8 mouse cellular contexts compared by ENCODE assay signal in genomic region chr11:97660734-97661647, GRCm38 (mm10). TPM values are rescaled to one million over a fixed set of nuclear protein-coding genes. Genes with fewer than 3 reads are reported as not detected.
DNase-seq lines count a peak whose midpoint lies in the region; ATAC-seq and TF ChIP-seq lines count a peak whose summit lies in the region.

No protein-coding gene starts in this region.

- H3K27ac ChIP-seq in embryonic facial prominence, embryonic 14.5 days (replicated peaks; ENCODE audit: low read depth, low read length), result no peak overlapping the region; the same call in 1 of the 2 replicates
- H3K27ac ChIP-seq in limb, embryonic 10.5 days, result peak overlapping the region; percentile 90; the same call in 1 of the 2 replicates
- no peak overlapping the region for H3K27ac ChIP-seq in neural tube, embryonic 15.5 days (replicated peaks)

- no peak for ATAC-seq in embryonic facial prominence, embryonic 14.5 days (ENCODE audit: low read depth)
- ATAC-seq in neural tube, embryonic 15.5 days (ENCODE audit: low FRiP score), result no peak

- TF ChIP-seq CTCF in lung, adult 2 months (IDR thresholded peaks at IDR 0.05; ENCODE audit: insufficient read depth, low read length), result no peak

- peaks cover 18% of the 10 kb centered on the region for H3K27me3 ChIP-seq in embryonic facial prominence, embryonic 14.5 days (replicated peaks; ENCODE audit: control insufficient read depth, insufficient read depth, low read length)
- H3K27me3 ChIP-seq in limb, embryonic 10.5 days (ENCODE audit: low read depth, poor library complexity, severe bottlenecking), result peaks cover 15% of the 10 kb centered on the region
- H3K27me3 ChIP-seq in neural tube, embryonic 15.5 days (replicated peaks), result peaks cover 19% of the 10 kb centered on the region

- DNase-seq in lung, adult 2 months, result no peak
- no peak for DNase-seq in lung, postnatal 25 days (ENCODE audit: low spot score)
- no peak for DNase-seq in embryonic facial prominence, embryonic 14.5 days (ENCODE audit: low spot score)
- DNase-seq in limb, embryonic 10.5 days (ENCODE audit: low spot score), result peak; percentile 52
- DNase-seq in urinary bladder, postnatal 14 days (ENCODE audit: low spot score), result no peak
- no peak for DNase-seq in layer of hippocampus, postnatal 10 days (ENCODE audit: low spot score in 2 of 2)
- no peak for DNase-seq in adrenal gland, postnatal 14 days

- no peak for TF ChIP-seq POLR2A in lung, adult 2 months (IDR thresholded peaks at IDR 0.05; ENCODE audit: borderline replicate concordance, extremely low read depth, low read depth, low read length)

- WGBS in lung, adult 2 months, result 7% methylated on average over 27 of the region's 27 CpGs
- WGBS in embryonic facial prominence, embryonic 14.5 days, result 2% methylated on average over 27 of the region's 27 CpGs
- 2% methylated on average over 27 of the region's 27 CpGs for WGBS in limb, embryonic 10.5 days
- WGBS in neural tube, embryonic 15.5 days, result 2% methylated on average over 27 of the region's 27 CpGs

- peaks cover 8% of the 10 kb centered on the region for H3K36me3 ChIP-seq in embryonic facial prominence, embryonic 14.5 days (ENCODE audit: control insufficient read depth, insufficient read depth, low read length)
- H3K36me3 ChIP-seq in limb, embryonic 10.5 days, result peaks cover 13% of the 10 kb centered on the region
- H3K36me3 ChIP-seq in neural tube, embryonic 15.5 days, result peaks cover 3% of the 10 kb centered on the region

- peak overlapping the region; percentile 74 for H3K4me2 ChIP-seq in embryonic facial prominence, embryonic 14.5 days (ENCODE audit: low read depth, low read length)
- peak overlapping the region; percentile 88 for H3K4me2 ChIP-seq in neural tube, embryonic 15.5 days

- peak overlapping the region; percentile 93 for H3K4me3 ChIP-seq in lung, adult 2 months (replicated peaks; ENCODE audit: extremely low read depth, low read depth, low read length)
- H3K4me3 ChIP-seq in embryonic facial prominence, embryonic 14.5 days (ENCODE audit: low read depth, low read length), result peak overlapping the region; percentile 86
- H3K4me3 ChIP-seq in limb, embryonic 10.5 days, result peak overlapping the region; percentile 73
- peak overlapping the region; percentile 82 for H3K4me3 ChIP-seq in neural tube, embryonic 15.5 days (replicated peaks)

- peak overlapping the region; percentile 86 for H3K9ac ChIP-seq in embryonic facial prominence, embryonic 14.5 days (ENCODE audit: low read depth, low read length)
- H3K9ac ChIP-seq in neural tube, embryonic 15.5 days (replicated peaks), result peak overlapping the region; percentile 82; the same call in 1 of the 2 replicates

- no peaks in the 10 kb centered on the region for H3K9me3 ChIP-seq in embryonic facial prominence, embryonic 14.5 days (ENCODE audit: control insufficient read depth, low read length)
- no peaks in the 10 kb centered on the region for H3K9me3 ChIP-seq in limb, embryonic 10.5 days (replicated peaks)
- H3K9me3 ChIP-seq in neural tube, embryonic 15.5 days (replicated peaks), result no peaks in the 10 kb centered on the region

- H3K4me1 ChIP-seq in lung, adult 2 months (ENCODE audit: control insufficient read depth, insufficient read depth, low read length), result peaks cover 12% of the 10 kb centered on the region
- peaks cover 31% of the 10 kb centered on the region for H3K4me1 ChIP-seq in embryonic facial prominence, embryonic 14.5 days (ENCODE audit: control insufficient read depth, insufficient read depth, low read length)
- peaks cover 73% of the 10 kb centered on the region for H3K4me1 ChIP-seq in limb, embryonic 10.5 days
- H3K4me1 ChIP-seq in neural tube, embryonic 15.5 days, result peaks cover 50% of the 10 kb centered on the region

RNA-seq across cellular contexts. Expression of gene Mllt6, which starts 2.2 kb away (rescaled TPM):
- polyA plus RNA-seq in lung, adult 2 months (2012; rRNA removed), result 65.9 and 79.6 TPM in 2 replicates
- polyA plus RNA-seq in embryonic facial prominence, embryonic 14.5 days (2014; fragmentation: Nextera tagmentation; extraction: Ambion mirVana), result 3.5 and 4.5 TPM in 2 replicates
- polyA plus RNA-seq in limb, embryonic 10.5 days (2016; fragmentation: Nextera tagmentation; extraction: Ambion mirVana), result 2.5 TPM in 2 replicates
- polyA plus RNA-seq in neural tube, embryonic 15.5 days (2015; fragmentation: Nextera tagmentation; extraction: Ambion mirVana), result 2.3 and 3.1 TPM in 2 replicates
- 10 to 100 TPM; 50.5 to 55.5 TPM for total RNA-seq in layer of hippocampus, postnatal 10 days (2021)
- 37.0 and 45.2 TPM in 2 replicates for total RNA-seq in adrenal gland, postnatal 14 days (2021)

RNA-seq across cellular contexts. Expression of gene Cisd3, which starts 24.6 kb away (rescaled TPM):
- polyA plus RNA-seq in lung, adult 2 months (2012; rRNA removed), result 26.4 and 34.0 TPM in 2 replicates
- polyA plus RNA-seq in embryonic facial prominence, embryonic 14.5 days (2014; fragmentation: Nextera tagmentation; extraction: Ambion mirVana), result 24.5 and 29.3 TPM in 2 replicates
- polyA plus RNA-seq in limb, embryonic 10.5 days (2016; fragmentation: Nextera tagmentation; extraction: Ambion mirVana), result 9.4 and 15.3 TPM in 2 replicates
- 46.9 and 50.1 TPM in 2 replicates for polyA plus RNA-seq in neural tube, embryonic 15.5 days (2015; fragmentation: Nextera tagmentation; extraction: Ambion mirVana)
- total RNA-seq in layer of hippocampus, postnatal 10 days (2021), result 10 to 100 TPM; 34.3 to 40.1 TPM
- total RNA-seq in adrenal gland, postnatal 14 days (2021), result 277 and 297 TPM in 2 replicates

RNA-seq across cellular contexts. Expression of gene Epop, which starts 31.5 kb away (rescaled TPM):
- 6.4 and 12.3 TPM in 2 replicates for polyA plus RNA-seq in lung, adult 2 months (2012; rRNA removed)
- polyA plus RNA-seq in embryonic facial prominence, embryonic 14.5 days (2014; fragmentation: Nextera tagmentation; extraction: Ambion mirVana), result 2.4 and 3.4 TPM in 2 replicates
- polyA plus RNA-seq in limb, embryonic 10.5 days (2016; fragmentation: Nextera tagmentation; extraction: Ambion mirVana), result 16.1 and 23.8 TPM in 2 replicates
- polyA plus RNA-seq in neural tube, embryonic 15.5 days (2015; fragmentation: Nextera tagmentation; extraction: Ambion mirVana), result 2.1 TPM in 2 replicates
- 1 to 10 TPM; 7.4 to 9.8 TPM for total RNA-seq in layer of hippocampus, postnatal 10 days (2021)
- 6.3 and 6.4 TPM in 2 replicates for total RNA-seq in adrenal gland, postnatal 14 days (2021)

RNA-seq across cellular contexts. Expression of gene Pcgf2, which starts 39.3 kb away (rescaled TPM):
- 65.9 and 81.9 TPM in 2 replicates for polyA plus RNA-seq in lung, adult 2 months (2012; rRNA removed)
- polyA plus RNA-seq in embryonic facial prominence, embryonic 14.5 days (2014; fragmentation: Nextera tagmentation; extraction: Ambion mirVana), result 12.7 and 13.2 TPM in 2 replicates
- polyA plus RNA-seq in limb, embryonic 10.5 days (2016; fragmentation: Nextera tagmentation; extraction: Ambion mirVana), result 21.0 and 21.5 TPM in 2 replicates
- 17.6 and 17.7 TPM in 2 replicates for polyA plus RNA-seq in neural tube, embryonic 15.5 days (2015; fragmentation: Nextera tagmentation; extraction: Ambion mirVana)
- 10 to 100 TPM; 51.0 to 52.0 TPM for total RNA-seq in layer of hippocampus, postnatal 10 days (2021)
- 28.1 and 32.6 TPM in 2 replicates for total RNA-seq in adrenal gland, postnatal 14 days (2021)

RNA-seq across cellular contexts. Expression of gene Psmb3, which starts 42.2 kb away (rescaled TPM):
- 214 and 264 TPM in 2 replicates for polyA plus RNA-seq in lung, adult 2 months (2012; rRNA removed)
- 474 and 478 TPM in 2 replicates for polyA plus RNA-seq in embryonic facial prominence, embryonic 14.5 days (2014; fragmentation: Nextera tagmentation; extraction: Ambion mirVana)
- polyA plus RNA-seq in limb, embryonic 10.5 days (2016; fragmentation: Nextera tagmentation; extraction: Ambion mirVana), result 626 and 675 TPM in 2 replicates
- polyA plus RNA-seq in neural tube, embryonic 15.5 days (2015; fragmentation: Nextera tagmentation; extraction: Ambion mirVana), result 458 and 459 TPM in 2 replicates
- 100 to 1,000 TPM; 146 to 170 TPM for total RNA-seq in layer of hippocampus, postnatal 10 days (2021)
- total RNA-seq in adrenal gland, postnatal 14 days (2021), result 216 and 225 TPM in 2 replicates

Comparison
In these comparisons a context has a peak if more than half of its experiments do, and no peak if none do; other contexts are left out.
1. RNA of gene Mllt6, which starts 2.2 kb away (polyA plus RNA-seq): 65.9 to 79.6 TPM in lung, adult 2 months; 3.5 to 4.5 TPM in embryonic facial prominence, embryonic 14.5 days, 2.3 to 3.1 TPM in neural tube, embryonic 15.5 days and 2.5 TPM in limb, embryonic 10.5 days; every median in the first group is over 10 times any median in the second.
2. Peak in every context shown above with its lines, with median percentiles within 50 percentile points of each other: H3K4me3 ChIP-seq.